ENCODE assay signal across 15 mouse cellular contexts in the genomic region with DNA sequence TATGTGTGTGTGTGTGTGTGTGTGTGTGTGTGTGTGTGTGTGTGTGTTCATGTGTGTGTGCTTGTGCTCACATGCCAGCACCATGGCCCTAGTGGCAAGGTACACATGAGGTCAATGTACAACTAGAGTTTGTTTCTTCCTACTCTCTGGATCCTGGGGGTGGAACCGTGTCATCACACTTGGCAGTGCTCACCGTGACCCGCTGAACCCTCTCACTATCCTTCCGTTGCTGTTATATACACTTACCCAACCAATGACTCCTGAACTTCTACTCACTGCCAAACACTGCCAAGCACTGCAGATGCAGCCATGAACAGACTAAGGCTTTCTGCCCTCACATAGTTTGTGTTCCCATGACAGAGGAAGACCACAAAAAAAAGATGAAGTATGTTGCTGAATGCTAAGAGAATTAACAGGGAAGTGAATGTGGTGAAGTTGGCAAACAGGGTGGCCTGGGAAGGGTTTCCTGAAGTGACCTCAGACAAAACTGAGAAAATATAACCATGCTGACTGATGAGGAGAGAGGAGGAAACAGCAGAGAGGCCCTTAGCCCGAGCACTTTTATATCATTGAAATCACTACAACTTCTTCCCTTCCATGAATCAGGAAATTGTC. TPM values are rescaled to one million over a fixed set of nuclear protein-coding genes. Genes with fewer than 3 reads are reported as not detected.
A peak's percentile ranks its signal among the peaks of the same experiment; 100 is the strongest.
DNase-seq lines count a peak whose midpoint lies in the region; ATAC-seq lines count a peak whose summit lies in the region.
"Had no signal": no experiment of that assay in that cellular context is flagged by ENCODE, and none has a peak within 500 bp of the region (broad histone marks: within the 10 kb centered on the region; RNA-seq: fewer than 3 reads in every experiment).

No protein-coding gene starts in this region.

- no peak overlapping the region for H3K4me3 ChIP-seq in heart, embryonic 11.5 days (ENCODE audit: low read depth, low read length)
- H3K4me3 ChIP-seq: heart, adult 2 months; limb, embryonic 12.5 days had no signal

- H3K27ac ChIP-seq in heart, embryonic 11.5 days (ENCODE audit: low read depth, low read length): no peak overlapping the region
- H3K27ac ChIP-seq: heart, adult 2 months; limb, embryonic 12.5 days had no signal

- no peaks in the 10 kb centered on the region for H3K27me3 ChIP-seq in heart, embryonic 11.5 days (ENCODE audit: control insufficient read depth, insufficient read depth, low read length)
- H3K27me3 ChIP-seq: limb, embryonic 12.5 days had no signal

- 0 out of 2 replicates have a peak, but pooled peaks cover 2% of the 10 kb centered on the region for H3K9me3 ChIP-seq in heart, embryonic 11.5 days (replicated peaks; ENCODE audit: control insufficient read depth, low read length)

- DNase-seq in heart, adult 18-20 months: peak; percentile 15 to 46
- peak; percentile 36 for DNase-seq in NIH3T3 (ENCODE audit: low read depth)
- peak; percentile 42 for DNase-seq in kidney, postnatal 10 days
- peak; percentile 27 to 60 for DNase-seq in lung, postnatal 4 days
- no peak for DNase-seq in cerebellum, adult 11-12 months
- DNase-seq in layer of hippocampus, postnatal 36 days: no peak
- DNase-seq: cerebellum, adult 11 months; midbrain, embryonic 14.5 days; spleen, adult 18-20 months had no signal

- no peak overlapping the region for H3K4me2 ChIP-seq in heart, embryonic 11.5 days
- H3K4me2 ChIP-seq: limb, embryonic 12.5 days had no signal

- ATAC-seq in heart, embryonic 11.5 days (replicated peaks; ENCODE audit: insufficient number of reproducible peaks, low FRiP score, low TSS enrichment): no peak
- ATAC-seq in cerebellum, adult (ENCODE audit: insufficient number of reproducible peaks, low FRiP score, low TSS enrichment): no peak
- ATAC-seq: forebrain, embryonic 14.5 days had no signal

- H3K4me1 ChIP-seq in heart, embryonic 11.5 days (ENCODE audit: control insufficient read depth, insufficient read depth, low read length): no peaks in the 10 kb centered on the region
- H3K4me1 ChIP-seq: limb, embryonic 12.5 days had no signal

- H3K9ac ChIP-seq in heart, embryonic 11.5 days (ENCODE audit: low read depth, low read length): no peak overlapping the region
- H3K9ac ChIP-seq: limb, embryonic 12.5 days had no signal

- WGBS in heart, embryonic 11.5 days (ENCODE audit: insufficient replicate concordance): 77% methylated on average over 5 of the region's 5 CpGs

- H3K36me3 ChIP-seq in heart, embryonic 11.5 days (ENCODE audit: control insufficient read depth, insufficient read depth, low read length): no peaks in the 10 kb centered on the region

RNA-seq across cellular contexts. Expression of gene Slc25a31, which starts 3.7 kb away (rescaled TPM):
- under 1 TPM in 1 of 2 experiments, not detected in 1; 0.13 TPM for total RNA-seq in heart, adult 18-20 months (2021)
- polyA plus RNA-seq in heart, embryonic 11.5 days (2014; fragmentation: Nextera tagmentation; extraction: Ambion mirVana): 0.56 and 0.66 TPM in 2 replicates
- under 1 TPM; 0.25 to 0.28 TPM for total RNA-seq in layer of hippocampus, postnatal 36 days (2021)
- total RNA-seq: MEL had no signal

RNA-seq across cellular contexts. Expression of gene Hspa4l, which starts 39.4 kb away (rescaled TPM):
- 10 to 100 TPM; 56.5 to 63.3 TPM for total RNA-seq in heart, adult 18-20 months (2021)
- polyA plus RNA-seq in heart, embryonic 11.5 days (2014; fragmentation: Nextera tagmentation; extraction: Ambion mirVana): 30.0 and 31.1 TPM in 2 replicates
- 100 to 1,000 TPM; 165 to 173 TPM for total RNA-seq in layer of hippocampus, postnatal 36 days (2021)

Comparison
In these comparisons a context has a peak if more than half of its experiments do, and no peak if none do; other contexts are left out.
1. DNase-seq: peak in heart, adult 18-20 months (2 of 2), NIH3T3 (single experiment), kidney, postnatal 10 days (single experiment) and lung, postnatal 4 days (2 of 2); none in cerebellum, adult 11-12 months (single experiment) and layer of hippocampus, postnatal 36 days (0 of 2).